Mouse (Mus musculus) CD4-positive helper T cell, adult 2 months (primary cell): ENCODE data around the gene Gja3.
"Not testable (repeated sequence)": the region's sequence is repeated elsewhere in the genome, so short reads cannot be mapped to it uniquely, and the experiment has no call there.

Experiments used
- DNase-seq: peaks from one replicate; pipeline ENCODE4 v3.0.0-alpha.2; 2012; ENCODE audit warnings: low read depth, missing footprints, low spot score

Gja3 gene

DNA sequence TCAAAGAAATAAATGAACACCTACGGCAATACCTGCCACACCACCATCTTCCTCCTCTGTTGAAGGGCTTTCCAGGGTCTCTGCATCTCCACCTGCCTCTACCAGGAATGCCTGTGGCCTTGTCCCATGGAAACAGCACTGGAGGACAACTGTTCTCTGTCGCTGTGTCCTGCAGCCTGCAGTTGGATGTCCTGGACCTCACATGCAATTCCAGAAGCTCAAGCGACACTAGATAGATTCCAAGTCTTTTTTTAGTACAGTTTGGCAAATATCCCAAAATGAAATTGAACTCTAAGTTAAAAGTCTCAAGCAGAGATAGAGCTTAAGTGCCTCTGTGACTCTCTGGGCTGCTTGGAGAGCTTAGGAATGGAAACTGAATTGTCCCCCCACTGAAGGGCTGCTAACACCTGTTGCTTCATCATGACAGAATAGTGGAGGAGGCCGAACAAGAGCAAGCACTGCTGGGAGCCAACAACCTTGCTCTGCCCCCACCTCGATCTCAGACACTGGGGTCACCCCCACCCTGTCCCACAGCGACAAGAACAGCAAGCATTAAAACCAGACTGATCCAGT, 22.9 kb downstream of the Gja3 start:
- DNase-seq, result no peak

DNA sequence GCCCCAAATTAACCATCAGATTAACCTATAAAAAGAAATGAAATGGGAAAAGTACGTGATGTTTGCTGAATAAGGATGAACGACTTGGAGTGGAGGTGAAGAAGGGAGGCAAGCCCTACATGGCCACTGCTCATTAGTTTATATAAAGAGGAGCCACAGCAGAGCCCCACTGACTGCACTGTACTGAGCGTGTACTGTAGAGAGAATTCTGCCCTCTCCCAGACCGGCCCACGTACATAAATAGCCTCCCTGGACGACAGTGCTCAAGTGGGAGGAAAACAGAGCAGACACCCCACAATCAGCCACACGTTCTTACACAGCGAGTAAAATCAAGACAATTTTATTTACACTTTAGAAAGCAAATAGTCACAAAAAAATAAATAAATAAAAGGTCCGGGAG, 23.8 kb downstream of the Gja3 start:
- DNase-seq, result no peak

DNA sequence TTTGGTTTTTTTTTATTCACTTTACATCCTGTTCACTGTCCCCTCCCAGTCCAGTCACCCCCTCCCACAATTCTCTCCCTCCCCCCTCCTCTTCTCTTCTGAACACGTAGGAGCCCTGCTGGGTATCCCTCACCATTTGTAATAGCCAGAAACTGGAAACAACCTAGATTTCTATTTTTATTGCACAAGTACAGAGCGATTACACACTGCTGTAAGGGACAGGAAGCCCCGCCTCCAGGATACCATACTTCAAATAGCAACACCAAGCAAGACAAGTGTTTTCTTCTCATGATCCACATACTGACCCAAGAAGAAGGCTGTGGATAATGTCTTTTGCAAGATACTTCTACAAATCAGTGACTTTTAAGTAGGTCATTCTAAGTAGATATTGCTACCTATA, 25.1 kb downstream of the Gja3 start:
- DNase-seq, result no peak

DNA sequence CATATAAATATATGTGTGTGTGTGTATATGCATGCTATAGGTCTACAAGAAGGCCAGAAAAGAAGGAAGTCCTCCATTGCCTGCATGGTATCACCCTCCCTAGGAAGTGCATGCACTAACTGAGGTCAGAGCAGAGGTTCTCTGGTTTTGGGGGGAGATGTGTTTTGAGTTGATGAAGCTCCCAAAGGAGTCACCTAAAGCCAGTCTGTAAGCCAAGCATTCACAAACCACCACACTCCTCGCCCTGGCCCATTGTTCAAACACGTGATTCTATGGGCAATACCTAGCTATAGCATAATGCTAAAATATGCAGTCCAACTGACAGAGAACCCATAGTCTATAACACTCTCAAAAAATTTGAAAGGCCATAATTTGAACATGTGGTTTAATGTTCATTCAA, 39.5 kb downstream of the Gja3 start:
- DNase-seq, result no peak

DNA sequence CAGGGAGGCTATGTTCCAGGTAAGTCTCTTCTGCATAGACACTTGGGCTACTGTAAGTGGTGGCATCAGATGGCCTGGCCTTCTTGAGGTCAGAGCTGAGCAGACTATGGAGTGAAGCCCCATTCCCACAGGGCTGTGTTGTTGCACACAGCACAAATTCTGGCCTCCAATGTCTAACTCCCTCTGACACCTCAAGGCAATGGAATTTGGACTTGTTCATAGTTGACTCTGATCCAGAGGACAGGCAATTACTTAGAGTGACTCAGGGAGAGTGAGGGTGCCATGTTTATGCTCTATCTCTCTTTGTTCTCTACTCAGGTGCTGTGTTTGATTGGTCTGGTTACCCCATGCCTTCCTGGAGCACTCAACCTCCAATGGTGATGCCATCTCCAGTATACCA, 41.1 kb downstream of the Gja3 start:
- not testable (repeated sequence) for DNase-seq

DNA sequence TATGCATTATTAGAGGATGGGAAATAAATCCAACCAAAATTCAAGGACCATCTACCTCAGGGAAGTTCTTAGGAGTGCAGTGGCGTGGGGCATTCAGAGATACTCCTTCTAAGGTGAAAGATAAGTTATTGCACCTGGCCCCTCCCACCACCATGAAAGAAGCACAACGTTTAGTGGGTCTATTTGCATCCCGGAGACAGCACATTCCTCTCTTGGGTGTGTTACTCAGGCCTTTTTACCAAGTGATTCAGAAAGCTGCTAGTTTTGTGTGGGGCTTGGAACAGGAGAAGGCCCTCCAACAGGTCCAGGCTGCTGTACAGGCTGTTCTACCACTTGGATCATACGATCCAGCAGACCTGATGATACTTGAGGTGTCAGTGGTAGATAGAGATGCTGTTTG, 69.3 kb downstream of the Gja3 start:
- no peak for DNase-seq
